Mouse (Mus musculus) E14TG2a.4 (cell line): ENCODE data around the gene Celf6.

Experiments used
- H3K27me3 ChIP-seq: 2 replicates; pipeline ENCODE4 v1.6.1; 2014; ENCODE audit warnings: low read length, control low read depth; ENCODE audit not compliant: insufficient read depth
- H3K36me3 ChIP-seq: 2 replicates; pipeline ENCODE4 v1.6.1; 2014; ENCODE audit warnings: low read length, control low read depth; ENCODE audit not compliant: insufficient read depth
- H3K4me1 ChIP-seq: replicated peaks from 2 replicates; pipeline ENCODE4 v1.6.1; 2014; ENCODE audit warnings: low read depth, low read length, control low read depth
- H3K4me3 ChIP-seq: replicated peaks from 2 replicates; pipeline ENCODE4 v1.5.1; 2014; ENCODE audit warnings: mild to moderate bottlenecking, low read length
- H3K9me3 ChIP-seq: 2 replicates; pipeline ENCODE4 v1.6.1; 2014; ENCODE audit warnings: low read length, control low read depth
- CTCF ChIP-seq: conservative IDR thresholded peaks from 2 replicates; pipeline ENCODE4 v1.5.1; 2014; ENCODE audit warnings: low read length
- NANOG ChIP-seq: IDR thresholded peaks from 2 replicates; pipeline ENCODE4 v1.6.1; 2014; ENCODE audit warnings: borderline replicate concordance, low read length, mixed read lengths
- POU5F1 ChIP-seq: IDR thresholded peaks from 2 replicates; pipeline ENCODE4 v1.6.1; 2014; ENCODE audit warnings: low read length, borderline replicate concordance

The Celf6 gene

GRCm38 (mm10) chr9:59567111-59567510 lies 10.6 kb upstream of the Celf6 start:
- Histone ChIP-seq H3K4me3 (no peak overlapping the region), H3K9me3 (no peaks in the 10 kb centered on the region), H3K36me3 (peaks cover 32% of the 10 kb centered on the region), H3K27me3 (peaks cover 6% of the 10 kb centered on the region), H3K4me1 (peaks cover 29% of the 10 kb centered on the region)
- peak; percentile 69 for TF ChIP-seq CTCF
- no peak for TF ChIP-seq POU5F1

- no peak for TF ChIP-seq POU5F1
- TF ChIP-seq NANOG, result no peak
- TF ChIP-seq CTCF, result no peak
- H3K4me3 ChIP-seq, result no peak overlapping the region
- peaks cover 27% of the 10 kb centered on the region for H3K27me3 ChIP-seq
- H3K9me3 ChIP-seq, result no peaks in the 10 kb centered on the region
- 0 out of 2 replicates have a peak, but pooled peaks cover 3% of the 10 kb centered on the region for H3K4me1 ChIP-seq
- H3K36me3 ChIP-seq, result no peaks in the 10 kb centered on the region
Measured at GRCm38 (mm10) chr9:59571852-59572251, 5.9 kb upstream of the Celf6 start.

GRCm38 (mm10) chr9:59577401-59577800 lies 316 bp upstream of the Celf6 start:
- Histone ChIP-seq H3K9me3 (no peaks in the 10 kb centered on the region), H3K4me1 (peaks cover 30% of the 10 kb centered on the region), H3K27me3 (peaks cover 67% of the 10 kb centered on the region), H3K4me3 (peak overlapping the region; percentile 77), H3K36me3 (no peaks in the 10 kb centered on the region)
- TF ChIP-seq NANOG (no peak), CTCF (no peak), POU5F1 (no peak)

DNA sequence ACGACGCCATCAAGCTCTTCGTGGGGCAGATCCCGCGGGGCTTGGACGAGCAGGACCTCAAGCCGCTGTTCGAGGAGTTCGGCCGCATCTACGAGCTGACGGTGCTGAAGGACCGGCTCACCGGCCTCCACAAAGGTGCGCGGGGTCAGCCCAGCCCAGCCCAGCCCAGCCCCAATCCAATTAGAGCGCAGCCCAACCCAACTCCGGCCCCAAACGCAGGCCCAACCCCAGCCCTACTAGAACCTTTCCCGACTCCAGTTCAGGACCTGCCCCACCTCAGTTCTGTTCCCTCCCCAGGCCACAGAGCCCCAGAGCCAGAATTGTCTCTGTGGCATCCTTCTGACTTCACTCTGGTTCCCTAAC lies 769 bp downstream of the Celf6 start:
- TF ChIP-seq POU5F1, result no peak
- no peak for TF ChIP-seq NANOG
- no peak for TF ChIP-seq CTCF
- H3K9me3 ChIP-seq, result no peaks in the 10 kb centered on the region

GRCm38 (mm10) chr9:59584871-59585308 lies 7.2 kb downstream of the Celf6 start:
- Histone ChIP-seq H3K27me3 (peaks cover 78% of the 10 kb centered on the region), H3K36me3 (no peaks in the 10 kb centered on the region), H3K9me3 (no peaks in the 10 kb centered on the region), H3K4me3 (peak overlapping the region; percentile 11; the same call in 1 of the 2 replicates), H3K4me1 (peaks cover 35% of the 10 kb centered on the region)
- TF ChIP-seq POU5F1, result no peak
- TF ChIP-seq CTCF, result peak; percentile 66
- TF ChIP-seq NANOG, result no peak

More for the DNA sequence above, 769 bp downstream of the Celf6 start:
- peaks cover 71% of the 10 kb centered on the region for H3K27me3 ChIP-seq
- peak overlapping the region; percentile 77 for H3K4me3 ChIP-seq
- peaks cover 38% of the 10 kb centered on the region for H3K4me1 ChIP-seq
- H3K36me3 ChIP-seq, result no peaks in the 10 kb centered on the region

- no peaks in the 10 kb centered on the region for H3K9me3 ChIP-seq
- TF ChIP-seq NANOG (no peak), CTCF (no peak), POU5F1 (no peak)
- no peaks in the 10 kb centered on the region for H3K36me3 ChIP-seq
- H3K4me1 ChIP-seq, result peaks cover 31% of the 10 kb centered on the region
- peaks cover 75% of the 10 kb centered on the region for H3K27me3 ChIP-seq
- no peak overlapping the region for H3K4me3 ChIP-seq
Measured at GRCm38 (mm10) chr9:59588252-59588651, 10.5 kb downstream of the Celf6 start.

GRCm38 (mm10) chr9:59588710-59589671 lies 11.3 kb downstream of the Celf6 start:
- no peaks in the 10 kb centered on the region for H3K36me3 ChIP-seq
- H3K9me3 ChIP-seq, result no peaks in the 10 kb centered on the region
- H3K4me1 ChIP-seq, result peaks cover 26% of the 10 kb centered on the region
- no peak for TF ChIP-seq CTCF
- TF ChIP-seq NANOG, result no peak
- TF ChIP-seq POU5F1, result no peak
- H3K4me3 ChIP-seq, result no peak overlapping the region
- H3K27me3 ChIP-seq, result peaks cover 70% of the 10 kb centered on the region

- TF ChIP-seq NANOG (no peak), POU5F1 (no peak), CTCF (no peak)
- Histone ChIP-seq H3K9me3 (no peaks in the 10 kb centered on the region), H3K36me3 (no peaks in the 10 kb centered on the region), H3K4me3 (0 out of 2 replicates have a peak overlapping the region, but pooled peaks have one; percentile 17), H3K27me3 (peaks cover 63% of the 10 kb centered on the region), H3K4me1 (peaks cover 20% of the 10 kb centered on the region)
Measured at GRCm38 (mm10) chr9:59589703-59590439, 12.2 kb downstream of the Celf6 start.

DNA sequence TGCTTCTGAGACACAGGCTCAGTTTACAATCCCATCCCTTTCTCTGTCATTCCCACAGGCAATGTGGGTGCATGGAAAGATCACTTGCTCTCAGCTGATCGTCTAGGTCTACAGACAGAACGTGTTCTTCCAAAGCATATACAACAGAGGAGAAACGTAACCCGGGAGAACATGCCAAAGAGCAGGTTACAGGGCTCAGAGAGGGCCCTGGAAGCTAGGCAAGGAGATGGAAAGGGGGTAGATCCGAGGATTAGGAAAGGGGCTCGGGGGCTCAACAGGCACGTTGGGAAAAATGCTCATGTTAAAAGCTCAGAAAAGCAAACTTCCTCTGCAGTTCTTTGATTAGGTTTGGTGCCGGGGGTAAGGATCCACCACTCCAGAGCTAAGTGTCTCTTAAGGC lies 23.9 kb downstream of the Celf6 start:
- Histone ChIP-seq H3K36me3 (no peaks in the 10 kb centered on the region), H3K4me1 (peaks cover 19% of the 10 kb centered on the region), H3K27me3 (peaks cover 66% of the 10 kb centered on the region), H3K4me3 (no peak overlapping the region), H3K9me3 (no peaks in the 10 kb centered on the region)
- no peak for TF ChIP-seq CTCF
